Mouse (Mus musculus): ENCODE results near the gene Myrfl.

DNA sequence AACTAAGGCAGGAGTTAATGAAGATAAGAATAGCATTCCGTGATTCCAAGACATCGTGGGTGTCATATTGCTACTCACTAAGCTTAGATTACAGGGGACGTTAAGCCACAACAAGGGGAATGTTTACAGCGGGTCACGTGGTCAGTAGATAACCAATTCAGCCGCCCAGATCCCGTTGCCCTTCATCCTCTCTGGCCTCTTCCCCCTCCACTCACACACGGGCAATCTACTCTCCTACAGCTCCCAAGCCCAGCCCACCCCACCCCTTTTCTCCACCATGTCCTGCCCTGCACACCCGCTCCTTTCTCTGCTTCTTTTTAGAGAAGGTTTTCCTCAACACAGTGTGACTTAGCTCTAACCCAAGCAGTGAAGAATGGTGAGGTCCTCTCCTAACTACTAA, 87.3 kb downstream of the Myrfl start:
- TF ChIP-seq POLR2A (IDR thresholded peaks at IDR 0.05; ENCODE audit: borderline replicate concordance, low read depth, low read length) (no peak), CTCF (IDR thresholded peaks at IDR 0.05; ENCODE audit: low read depth, low read length) (no peak)

Data from bone marrow macrophage, adult 2 months (primary cell).